Mouse (Mus musculus) heart, postnatal 25 days (tissue): ENCODE measurements at regions not wholly inside any gene's neighbourhood (a gene's known extent, or its start where the extent isn't known, plus 50 kb on each side); places are given as distances from the start of the nearest gene placed in this dataset.

Experiments used
- DNase-seq: peaks from one replicate; pipeline ENCODE4 v3.0.0; 2022; ENCODE audit warnings: low spot score
- intact Hi-C: fragments of 180-260 bp; cut with DNase I; formaldehyde crosslinking; loops from one replicate; pipeline ENCODE4 v1.15.1; 2025

GRCm38 (mm10) chr7:124455659-124456058, 473.0 kb downstream of the Hs3st4 start:
- DNase-seq = no peak
- intact Hi-C loops = no loop called here

GRCm38 (mm10) chr7:124487326-124487725, 504.7 kb downstream of the Hs3st4 start:
- DNase-seq = no peak
- intact Hi-C loops = no loop called here

GRCm38 (mm10) chr7:124491109-124491793, 508.6 kb downstream of the Hs3st4 start:
- intact Hi-C loops = no loop called here
- DNase-seq = no peak

- intact Hi-C loops = no loop called here
- DNase-seq = no peak
These were observed 509.3 kb downstream of the Hs3st4 start for GRCm38 (mm10) chr7:124491851-124492390.

GRCm38 (mm10) chr7:124500636-124501035, 518.0 kb downstream of the Hs3st4 start:
- DNase-seq = no peak
- intact Hi-C loops = no loop called here

- intact Hi-C loops = no loop called here
- DNase-seq = no peak
These were observed 520.1 kb downstream of the Hs3st4 start for GRCm38 (mm10) chr7:124502760-124503159.

- DNase-seq = no peak
- intact Hi-C loops = no loop called here
These were observed 566.4 kb downstream of the Hs3st4 start for GRCm38 (mm10) chr7:124549038-124549437.

- intact Hi-C loops = no loop called here
These were observed 574.5 kb downstream of the Hs3st4 start for GRCm38 (mm10) chr7:124557213-124557612.

GRCm38 (mm10) chr7:124570804-124571203, 588.1 kb downstream of the Hs3st4 start:
- no peak for DNase-seq
- intact Hi-C loops = no loop called here

More at GRCm38 (mm10) chr7:124557213-124557612, 574.5 kb downstream of the Hs3st4 start:
- DNase-seq = no peak

GRCm38 (mm10) chr7:124573666-124574065, 591.0 kb downstream of the Hs3st4 start:
- DNase-seq = no peak
- intact Hi-C loops = no loop called here

GRCm38 (mm10) chr7:124581342-124581741, 598.7 kb downstream of the Hs3st4 start:
- intact Hi-C loops = no loop called here

GRCm38 (mm10) chr7:124585296-124585695, 602.6 kb downstream of the Hs3st4 start:
- intact Hi-C loops = no loop called here
- no peak for DNase-seq

More at GRCm38 (mm10) chr7:124581342-124581741, 598.7 kb downstream of the Hs3st4 start:
- DNase-seq = no peak

- DNase-seq = no peak
- intact Hi-C loops = no loop called here
These were observed 608.7 kb downstream of the Hs3st4 start for GRCm38 (mm10) chr7:124591369-124591768.

- no peak for DNase-seq
- intact Hi-C loops = no loop called here
These were observed 610.8 kb downstream of the Hs3st4 start for GRCm38 (mm10) chr7:124593462-124593861.

GRCm38 (mm10) chr7:124600767-124601166, 618.1 kb downstream of the Hs3st4 start:
- DNase-seq = no peak
- intact Hi-C loops = no loop called here

GRCm38 (mm10) chr7:124604581-124604980, 621.9 kb downstream of the Hs3st4 start:
- DNase-seq = no peak
- intact Hi-C loops = no loop called here

- DNase-seq = no peak
- intact Hi-C loops = no loop called here
These were observed 623.3 kb downstream of the Hs3st4 start for GRCm38 (mm10) chr7:124605978-124606377.

GRCm38 (mm10) chr7:124607061-124607460, 624.4 kb downstream of the Hs3st4 start:
- no peak for DNase-seq
- intact Hi-C loops = no loop called here

- intact Hi-C loops = no loop called here
- no peak for DNase-seq
These were observed 627.8 kb downstream of the Hs3st4 start for GRCm38 (mm10) chr7:124610437-124610836.

GRCm38 (mm10) chr7:124647131-124647530, 664.5 kb downstream of the Hs3st4 start:
- DNase-seq = no peak
- intact Hi-C loops = no loop called here

- intact Hi-C loops = no loop called here
- no peak for DNase-seq
These were observed 684.7 kb downstream of the Hs3st4 start for GRCm38 (mm10) chr7:124667180-124667968.
